Mouse (Mus musculus): Measurements from ENCODE around the gene Abr.

DNA sequence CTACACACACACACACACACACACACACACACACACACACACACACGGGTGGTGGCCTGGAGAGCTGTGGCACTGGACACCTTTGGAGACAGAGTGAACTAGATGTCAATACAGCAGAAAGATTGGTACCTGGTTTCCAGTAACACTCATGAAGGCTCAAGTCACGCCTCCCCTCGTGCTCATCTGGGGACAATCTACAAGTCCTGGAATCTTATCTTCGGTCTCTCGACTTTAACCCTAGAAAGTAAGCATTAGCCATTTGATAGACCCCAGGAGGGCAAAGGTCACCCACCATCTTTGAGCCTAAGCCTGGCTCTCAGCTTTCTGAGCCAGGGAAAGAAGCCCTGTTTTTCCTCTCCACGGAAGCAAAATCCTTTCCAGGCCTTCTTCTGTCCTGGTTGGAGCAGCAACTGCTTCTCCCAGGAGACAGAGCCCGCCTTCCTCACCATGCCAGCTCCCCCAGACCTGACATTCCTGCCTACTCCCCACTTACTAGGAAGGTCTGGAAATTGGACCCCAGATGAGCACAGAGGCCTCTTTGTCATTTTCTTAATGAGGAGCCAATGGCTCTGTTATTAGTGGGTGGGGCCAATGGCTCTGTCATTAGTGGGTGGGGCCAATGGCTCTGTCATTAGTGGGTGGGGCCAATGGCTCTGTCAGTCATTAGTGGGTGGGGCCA is 39.8 kb upstream of the Abr start:
- TF ChIP-seq POLR2A (IDR thresholded peaks at IDR 0.05; ENCODE audit: low read depth, low read length) (no peak), CTCF (IDR thresholded peaks at IDR 0.05; ENCODE audit: borderline replicate concordance, insufficient read depth, low read length) (no peak)
